Mouse (Mus musculus) limb, embryonic 14.5 days (tissue): ENCODE measurements around the gene Rasip1. TPM values are rescaled to one million over a fixed set of nuclear protein-coding genes. Genes with fewer than 3 reads are reported as not detected.
A peak's percentile ranks its signal among the peaks of the same experiment; 100 is the strongest.

Source experiments
- ATAC-seq: fragments of 200-750 bp; cut with Nextera tagmentation; 2 replicates; pipeline ENCODE4 v1.8.0; 2017; ENCODE audit warnings: low read depth, moderate number of reproducible peaks, moderate TSS enrichment; ENCODE audit not compliant: low FRiP score
- DNase-seq: peaks from one replicate; pipeline ENCODE4 v3.0.0-alpha.2; 2015; ENCODE audit warnings: low spot score
- H3K27ac ChIP-seq: fragments of 300-500 bp; sonication (generic); replicated peaks from 2 replicates; pipeline ENCODE4 v1.5.1; 2014; ENCODE audit warnings: low read depth, mild to moderate bottlenecking, low read length, moderate library complexity, mixed read lengths
- H3K27me3 ChIP-seq: fragments of 300-500 bp; sonication (generic); 2 replicates; pipeline ENCODE4 v1.6.1; 2014; ENCODE audit warnings: low read length, mixed read lengths; ENCODE audit not compliant: control insufficient read depth, insufficient read depth
- H3K36me3 ChIP-seq: fragments of 300-500 bp; sonication (generic); 2 replicates; pipeline ENCODE4 v1.6.1; 2014; ENCODE audit warnings: mild to moderate bottlenecking, low read length, moderate library complexity, mixed read lengths; ENCODE audit not compliant: control insufficient read depth, insufficient read depth
- H3K4me1 ChIP-seq: fragments of 300-500 bp; sonication (generic); 2 replicates; pipeline ENCODE4 v1.6.1; 2014; ENCODE audit warnings: antibody characterized with exemption, low read length, mixed read lengths; ENCODE audit not compliant: control insufficient read depth, insufficient read depth
- H3K4me2 ChIP-seq: fragments of 300-500 bp; sonication (generic); replicated peaks from 2 replicates; pipeline ENCODE4 v1.6.1; 2014; ENCODE audit warnings: low read depth, mild to moderate bottlenecking, low read length, moderate library complexity; ENCODE audit not compliant: severe bottlenecking
- H3K4me3 ChIP-seq: fragments of 300-500 bp; sonication (generic); replicated peaks from 2 replicates; pipeline ENCODE4 v1.5.1; 2014; ENCODE audit warnings: low read length
- H3K9ac ChIP-seq: fragments of 300-500 bp; sonication (generic); 2 replicates; pipeline ENCODE4 v1.6.1; 2014; ENCODE audit warnings: mild to moderate bottlenecking, low read depth, low read length, moderate library complexity; ENCODE audit not compliant: severe bottlenecking
- H3K9me3 ChIP-seq: fragments of 300-500 bp; sonication (generic); 2 replicates; pipeline ENCODE4 v1.6.1; 2016; ENCODE audit warnings: low read length; ENCODE audit not compliant: control insufficient read depth
- POLR2A ChIP-seq: fragments of 200-500 bp; IDR thresholded peaks from 2 replicates; pipeline ENCODE4 v1.8.0; 2012; ENCODE audit warnings: inconsistent platforms, mild to moderate bottlenecking, moderate library complexity, borderline replicate concordance; ENCODE audit not compliant: insufficient read depth, insufficient read length; ENCODE audit errors: extremely low read depth
- WGBS: fragments of 180-500 bp; shearing (Covaris S2); extraction: QIAGEN DNeasy Blood & Tissue Kit; methylation state at CpG from one replicate; pipeline ENCODE4 v1.1.7; 2014; 5-methylcytosine and 5-hydroxymethylcytosine counted together
- polyA plus RNA-seq, 2 experiments: library from polyadenylated mRNA; depleted of rRNA in 1 of 2; stranded (reverse) in 1 of 2; unstranded in 1 of 2; fragments of >200 nt; fragmentation: Nextera tagmentation in 1 of 2; extraction: Ambion mirVana in 1 of 2; gene quantifications; 2 replicates each; pipeline versions ENCODE4 v1.2.1 to v1.2.3; 2012 to 2014

Rasip1 gene
- polyA plus RNA-seq (2012; rRNA removed) (14.1 and 16.7 TPM in 2 replicates), polyA plus RNA-seq (2014; fragmentation: Nextera tagmentation; extraction: Ambion mirVana) (11.0 and 11.8 TPM in 2 replicates)

DNA sequence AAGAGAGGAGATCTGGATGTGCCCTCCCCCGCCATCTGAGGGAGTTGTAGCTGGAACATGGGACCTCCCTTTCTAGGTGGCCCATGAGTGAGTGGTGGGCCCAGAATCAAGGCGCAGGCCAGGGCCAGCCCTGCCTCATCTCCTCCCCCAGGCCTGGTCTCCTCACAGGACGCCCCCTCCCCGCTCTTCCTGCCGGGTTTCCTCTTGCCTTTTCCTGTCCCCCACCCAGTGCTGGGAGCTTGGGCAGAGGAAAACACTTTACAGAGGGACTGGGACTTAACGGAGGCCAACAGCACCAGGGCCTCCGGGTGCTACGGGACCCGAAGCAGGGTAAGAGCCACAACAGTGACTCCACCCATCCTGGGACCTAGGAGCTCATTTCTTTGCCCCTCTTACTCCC, at the start of gene Rasip1:
Gene Rasip1 (plus strand): TSS at position 228 of the 400 bp plus-strand sequence.
- ATAC-seq: no peak

GRCm38 (mm10) chr7:45585923-45586322, 41.4 kb upstream of the Rasip1 start:
- Histone ChIP-seq H3K27me3 (no peaks in the 10 kb centered on the region), H3K4me3 (no peak overlapping the region), H3K9ac (no peak overlapping the region), H3K27ac (no peak overlapping the region), H3K4me2 (no peak overlapping the region), H3K36me3 (peaks cover 42% of the 10 kb centered on the region), H3K9me3 (no peaks in the 10 kb centered on the region), H3K4me1 (no peaks in the 10 kb centered on the region)
- no peak for TF ChIP-seq POLR2A
- no peak for ATAC-seq
- WGBS: 92% methylated on average over 6 of the region's 6 CpGs
- DNase-seq: no peak

More for the DNA sequence above, at the start of gene Rasip1:
- Histone ChIP-seq H3K4me2 (peak within 1 kb of the TSS; percentile 99), H3K27me3 (no peaks in the 10 kb centered on the region), H3K4me1 (peaks cover 2% of the 10 kb centered on the region; the same call in 1 of the 2 replicates), H3K9me3 (no peaks in the 10 kb centered on the region), H3K4me3 (peak within 1 kb of the TSS; percentile 62), H3K36me3 (no peaks in the 10 kb centered on the region), H3K9ac (peak within 1 kb of the TSS; percentile 80), H3K27ac (peak within 1 kb of the TSS; percentile 65; the same call in 1 of the 2 replicates)
- TF ChIP-seq POLR2A: no peak
- no peak for DNase-seq
- 77% methylated on average over 9 of the region's 9 CpGs for WGBS

- Histone ChIP-seq H3K27ac (no peak overlapping the region), H3K4me1 (no peaks in the 10 kb centered on the region), H3K4me2 (no peak overlapping the region), H3K36me3 (peaks cover 32% of the 10 kb centered on the region), H3K4me3 (no peak overlapping the region), H3K9me3 (no peaks in the 10 kb centered on the region), H3K9ac (no peak overlapping the region), H3K27me3 (no peaks in the 10 kb centered on the region)
- ATAC-seq: no peak
- no peak for TF ChIP-seq POLR2A
- 93% methylated on average over 23 of the region's 23 CpGs for whole genome bisulfite sequencing
- DNase-seq: no peak
These were observed 39.4 kb upstream of the Rasip1 start for GRCm38 (mm10) chr7:45587631-45588592.

DNA sequence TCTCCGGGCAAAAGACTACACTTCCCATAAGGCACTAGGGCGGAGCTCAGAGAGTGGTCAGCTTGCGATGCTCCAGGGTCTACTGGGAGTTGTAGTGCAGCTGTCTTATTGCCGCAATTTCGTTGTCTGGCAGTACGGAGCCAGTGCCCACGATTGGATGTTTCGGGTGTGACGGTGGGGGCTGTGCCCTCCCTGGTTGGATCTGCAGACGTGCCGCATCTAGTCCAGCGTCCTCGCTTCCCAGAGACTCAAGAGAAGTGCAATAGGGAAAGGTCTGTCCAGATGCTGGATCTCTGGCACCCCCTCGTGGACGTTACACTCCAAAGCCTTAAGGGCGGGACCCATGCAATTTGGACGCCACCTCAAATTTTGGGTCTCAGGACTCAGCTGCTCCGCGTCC, 38.1 kb upstream of the Rasip1 start:
- H3K9me3 ChIP-seq: no peaks in the 10 kb centered on the region
- no peak overlapping the region for H3K9ac ChIP-seq
- ATAC-seq: peak; percentile 97
- no peaks in the 10 kb centered on the region for H3K27me3 ChIP-seq
- no peak overlapping the region for H3K27ac ChIP-seq
- TF ChIP-seq POLR2A: no peak
- peak; percentile 97 for DNase-seq
- H3K4me3 ChIP-seq: peak overlapping the region; percentile 25
- no peaks in the 10 kb centered on the region for H3K4me1 ChIP-seq
- H3K36me3 ChIP-seq: peaks cover 27% of the 10 kb centered on the region
- WGBS: 4% methylated on average over 19 of the region's 19 CpGs
- H3K4me2 ChIP-seq: peak overlapping the region; percentile 44

- Histone ChIP-seq H3K9ac (no peak overlapping the region), H3K9me3 (no peaks in the 10 kb centered on the region), H3K4me2 (no peak overlapping the region), H3K4me1 (no peaks in the 10 kb centered on the region), H3K27ac (no peak overlapping the region), H3K36me3 (peaks cover 23% of the 10 kb centered on the region), H3K4me3 (no peak overlapping the region), H3K27me3 (no peaks in the 10 kb centered on the region)
- ATAC-seq (no peak), DNase-seq (no peak)
- WGBS: 86% methylated on average over 5 of the region's 5 CpGs
- TF ChIP-seq POLR2A: no peak
These were observed 37.4 kb upstream of the Rasip1 start for GRCm38 (mm10) chr7:45589898-45590297.
